Mouse (Mus musculus) kidney, adult 11 months (tissue): Measurements from ENCODE around the gene Nfam1.

Source experiments
- DNase-seq: peaks from one replicate; pipeline ENCODE4 v3.0.0; 2022

Gene Nfam1

GRCm38 (mm10) chr15:83037755-83038483 lies 4.8 kb upstream of the Nfam1 start:
- DNase-seq: peak; percentile 83

DNA sequence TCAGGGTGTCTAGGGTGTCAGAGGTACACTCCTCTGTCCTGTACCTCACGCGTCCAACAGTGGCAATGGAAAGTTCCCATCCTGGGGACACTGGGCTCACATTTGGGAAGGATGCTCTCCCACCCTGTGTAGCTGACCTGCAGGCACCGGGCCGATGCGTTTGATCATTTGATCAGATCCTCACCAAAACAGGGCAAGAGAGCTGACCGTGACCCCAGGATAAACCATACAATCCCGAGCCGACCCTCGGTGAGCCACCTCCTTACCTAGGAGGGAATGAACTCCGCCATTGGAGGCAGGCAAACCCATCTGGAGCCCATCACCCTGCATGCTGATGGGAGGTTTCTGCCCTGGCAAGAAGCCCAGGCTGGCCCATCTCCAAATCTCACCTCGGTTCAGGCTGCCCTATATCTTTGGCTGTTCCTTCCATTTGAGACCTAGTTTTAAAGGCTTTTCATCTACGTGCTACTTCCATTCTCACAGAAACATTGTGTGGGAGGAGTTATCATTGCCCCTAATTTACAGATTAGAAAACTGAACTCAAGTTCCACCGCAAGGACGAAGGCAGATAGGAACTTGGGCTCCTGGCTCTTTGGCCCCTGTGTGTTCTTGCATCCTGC lies 3.9 kb upstream of the Nfam1 start:
- peak; percentile 19 for DNase-seq

DNA sequence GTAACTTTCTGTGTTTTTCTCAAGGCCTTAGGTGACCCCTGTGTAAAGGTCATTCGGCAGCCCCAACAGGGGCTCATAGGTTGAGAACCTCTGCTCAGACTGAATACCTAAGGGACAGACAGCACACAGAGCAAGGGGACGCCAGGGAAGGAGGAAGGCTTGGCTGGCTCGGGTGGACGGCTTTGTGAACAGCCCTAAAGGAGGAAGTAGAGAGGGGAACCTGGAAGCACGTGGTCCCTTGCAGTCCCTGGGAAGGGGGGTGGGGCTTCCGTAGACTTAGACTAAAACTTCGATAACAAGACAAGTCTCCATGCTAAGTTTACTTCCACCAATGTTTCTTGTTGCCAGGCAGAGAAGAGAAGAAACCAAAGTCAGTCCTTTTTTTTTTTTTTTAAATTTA lies 3.0 kb upstream of the Nfam1 start:
- no peak for DNase-seq

DNA sequence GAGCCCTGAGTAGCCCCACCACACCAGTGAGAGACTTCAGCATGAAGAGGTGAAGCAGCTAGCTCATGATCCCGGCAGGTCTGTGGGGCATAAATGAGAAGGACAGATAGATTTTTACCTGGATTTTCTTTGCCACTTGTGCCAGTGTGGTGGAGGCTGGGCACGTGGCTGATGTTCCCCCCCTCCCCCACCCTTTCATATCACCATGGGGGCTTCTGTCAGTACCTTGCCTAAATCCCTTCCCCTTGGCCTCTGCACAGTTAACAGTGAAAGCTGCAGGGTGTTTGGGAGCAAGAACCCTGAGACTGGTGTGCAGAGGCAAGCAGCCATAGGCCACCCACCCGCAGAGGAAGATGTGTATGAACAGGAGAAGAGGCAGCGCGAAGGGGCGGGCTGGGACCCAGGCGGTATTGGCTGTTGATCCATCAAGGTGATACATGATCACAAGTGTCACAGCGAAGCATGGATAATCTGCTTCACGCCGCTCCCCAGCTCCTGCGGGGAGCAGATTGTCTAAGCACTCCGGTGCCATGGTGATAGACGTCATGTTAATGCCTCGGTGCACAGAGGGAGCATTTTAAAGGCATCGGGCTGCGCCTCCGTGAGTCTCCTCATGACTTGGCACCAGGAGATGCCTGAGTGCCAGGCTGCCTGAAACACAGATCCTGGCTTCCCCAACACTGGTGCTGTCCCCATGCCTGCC lies 1.3 kb upstream of the Nfam1 start:
- DNase-seq: no peak

DNA sequence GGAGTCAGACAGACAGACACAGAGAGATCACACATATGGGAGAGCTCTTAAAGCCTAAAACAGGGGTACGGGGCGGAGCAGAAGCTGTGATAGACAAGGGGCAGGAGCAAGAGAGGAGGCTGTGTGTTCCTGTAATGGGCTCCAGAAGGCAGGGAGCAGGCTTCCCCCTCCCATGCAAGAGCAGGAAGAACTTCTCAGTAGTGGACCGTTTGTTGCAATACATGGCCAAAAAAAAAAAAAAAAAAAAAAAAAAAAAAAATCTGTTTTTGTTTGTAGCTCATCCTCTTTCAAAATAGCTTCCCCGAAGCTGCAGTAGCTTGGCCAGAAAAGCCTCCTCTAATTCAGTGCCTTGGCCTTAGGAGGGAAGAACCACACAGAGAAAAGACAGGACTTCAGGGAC lies 2.2 kb downstream of the Nfam1 start:
- DNase-seq: no peak

DNA sequence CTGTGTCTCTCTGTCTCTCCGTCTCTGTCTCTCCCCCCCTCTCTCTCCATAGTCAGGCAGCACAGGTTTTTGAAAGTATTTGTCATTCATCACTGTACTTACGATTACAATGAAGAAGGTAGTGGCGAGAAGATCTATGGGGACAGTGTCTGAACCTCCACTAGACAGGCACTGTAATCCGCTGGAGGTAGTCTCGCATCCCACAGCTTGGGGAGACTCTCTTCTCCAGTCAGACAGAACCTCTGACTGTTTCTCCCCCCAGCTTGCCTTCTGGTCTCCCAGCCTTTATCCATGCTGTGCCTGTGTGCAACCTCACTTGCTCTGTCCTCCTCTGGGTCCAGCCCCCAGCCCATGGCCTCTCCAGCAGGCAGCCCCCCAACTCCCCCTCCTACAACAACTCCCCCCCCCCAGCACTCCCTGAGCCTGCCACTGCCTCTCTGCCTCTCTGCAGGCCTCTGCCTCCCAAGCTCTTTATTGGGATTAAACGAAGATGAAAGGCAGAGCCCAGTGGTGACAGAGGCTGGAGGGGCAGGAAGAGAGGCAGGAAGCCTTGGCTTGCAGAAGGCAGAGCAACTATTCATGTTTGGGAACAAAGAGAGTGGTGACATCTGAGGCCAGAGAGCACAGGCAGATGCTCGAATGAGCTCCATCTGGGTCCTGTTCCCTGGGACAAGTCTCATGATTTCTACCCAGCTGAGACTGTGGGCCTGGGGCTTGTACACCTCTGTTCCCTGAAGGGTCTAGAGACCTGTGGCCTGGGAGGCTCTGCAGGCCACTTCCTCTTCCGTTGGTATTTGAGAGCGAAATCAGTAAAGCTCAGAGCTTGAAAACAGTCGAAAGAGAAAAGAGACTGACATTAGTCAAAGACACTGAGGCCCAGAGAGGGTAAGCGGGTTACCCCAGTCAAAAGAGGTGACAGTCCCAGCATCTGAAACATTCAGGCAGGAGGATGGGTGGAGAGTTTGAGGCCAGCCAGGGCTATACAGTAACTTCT lies 3.1 kb downstream of the Nfam1 start:
- DNase-seq: no peak

DNA sequence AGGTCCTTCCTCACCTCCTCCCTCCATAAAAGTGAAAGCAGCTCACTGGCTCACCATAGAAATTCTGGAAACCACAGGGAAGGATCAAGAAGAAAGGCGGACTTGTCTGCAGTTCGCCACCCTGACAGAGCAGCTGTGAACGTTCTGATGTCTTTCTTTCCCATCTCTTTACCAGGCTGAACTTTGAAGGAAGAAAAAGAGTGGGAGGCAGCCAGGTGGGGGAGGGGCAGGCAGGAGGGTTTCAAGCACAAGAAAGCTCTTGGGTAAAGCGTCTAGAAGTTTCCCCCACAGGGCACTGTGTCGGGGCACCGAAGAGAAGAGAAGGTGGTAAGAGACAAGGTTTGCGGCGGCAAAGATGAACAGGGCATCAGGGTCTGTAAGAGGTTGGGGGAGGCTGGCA lies 7.0 kb downstream of the Nfam1 start:
- no peak for DNase-seq

- peak; percentile 40 for DNase-seq
Observed at GRCm38 (mm10) chr15:83025041-83025760, 7.9 kb downstream of the Nfam1 start.

GRCm38 (mm10) chr15:83022947-83023346 lies 10.2 kb downstream of the Nfam1 start:
- DNase-seq: no peak

- DNase-seq: no peak
Observed at GRCm38 (mm10) chr15:83010990-83011664, 22.0 kb downstream of the Nfam1 start.

DNA sequence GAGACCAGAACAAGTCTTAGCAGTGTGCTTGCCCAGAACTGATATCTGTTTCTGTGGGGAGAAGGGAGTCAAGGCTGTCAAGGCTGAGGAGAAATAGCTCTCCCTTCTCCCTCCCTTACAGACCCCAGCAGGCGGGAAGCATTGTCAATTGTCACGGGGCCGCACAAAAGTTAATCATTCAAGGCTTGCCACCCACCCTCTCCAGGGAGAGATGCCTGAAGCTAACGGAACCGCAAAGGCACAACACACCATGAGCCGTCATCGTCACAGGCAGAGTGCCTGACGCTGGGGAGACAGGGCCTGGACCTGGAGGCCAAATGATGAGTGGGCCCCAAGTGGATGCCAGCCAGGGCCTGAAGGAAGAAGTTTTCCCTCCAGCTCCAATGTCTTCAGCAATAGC lies 22.7 kb downstream of the Nfam1 start:
- no peak for DNase-seq

GRCm38 (mm10) chr15:83009532-83009931 lies 23.6 kb downstream of the Nfam1 start:
- no peak for DNase-seq

GRCm38 (mm10) chr15:83008761-83009423 lies 24.2 kb downstream of the Nfam1 start:
- no peak for DNase-seq

DNA sequence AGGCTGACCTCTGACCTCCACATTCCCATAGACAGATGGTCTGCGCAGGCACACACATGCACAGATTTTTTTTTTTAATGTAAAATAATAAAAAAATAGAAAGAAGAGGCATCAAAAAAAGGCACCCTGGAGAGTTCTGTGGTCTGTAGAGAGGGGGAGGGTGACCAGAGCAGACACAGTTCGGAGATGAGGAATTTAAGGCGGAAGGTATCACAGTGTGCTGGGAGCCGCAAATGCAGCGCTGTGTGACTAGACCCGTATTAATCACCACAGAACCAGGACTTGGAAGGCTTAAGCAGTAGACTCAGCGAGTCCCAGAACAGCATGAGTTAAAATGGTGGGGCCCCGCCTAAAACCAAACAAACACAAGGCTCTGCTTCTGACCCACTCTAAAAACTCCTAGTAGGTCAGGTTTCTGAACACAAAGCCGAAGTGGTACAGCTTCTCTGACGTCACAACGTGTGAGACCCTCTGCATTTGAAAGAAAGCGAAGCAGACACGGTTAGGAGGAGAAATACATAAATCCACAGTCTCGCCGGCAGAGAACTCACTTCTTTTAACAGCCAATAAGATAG lies 25.7 kb downstream of the Nfam1 start:
- no peak for DNase-seq

DNA sequence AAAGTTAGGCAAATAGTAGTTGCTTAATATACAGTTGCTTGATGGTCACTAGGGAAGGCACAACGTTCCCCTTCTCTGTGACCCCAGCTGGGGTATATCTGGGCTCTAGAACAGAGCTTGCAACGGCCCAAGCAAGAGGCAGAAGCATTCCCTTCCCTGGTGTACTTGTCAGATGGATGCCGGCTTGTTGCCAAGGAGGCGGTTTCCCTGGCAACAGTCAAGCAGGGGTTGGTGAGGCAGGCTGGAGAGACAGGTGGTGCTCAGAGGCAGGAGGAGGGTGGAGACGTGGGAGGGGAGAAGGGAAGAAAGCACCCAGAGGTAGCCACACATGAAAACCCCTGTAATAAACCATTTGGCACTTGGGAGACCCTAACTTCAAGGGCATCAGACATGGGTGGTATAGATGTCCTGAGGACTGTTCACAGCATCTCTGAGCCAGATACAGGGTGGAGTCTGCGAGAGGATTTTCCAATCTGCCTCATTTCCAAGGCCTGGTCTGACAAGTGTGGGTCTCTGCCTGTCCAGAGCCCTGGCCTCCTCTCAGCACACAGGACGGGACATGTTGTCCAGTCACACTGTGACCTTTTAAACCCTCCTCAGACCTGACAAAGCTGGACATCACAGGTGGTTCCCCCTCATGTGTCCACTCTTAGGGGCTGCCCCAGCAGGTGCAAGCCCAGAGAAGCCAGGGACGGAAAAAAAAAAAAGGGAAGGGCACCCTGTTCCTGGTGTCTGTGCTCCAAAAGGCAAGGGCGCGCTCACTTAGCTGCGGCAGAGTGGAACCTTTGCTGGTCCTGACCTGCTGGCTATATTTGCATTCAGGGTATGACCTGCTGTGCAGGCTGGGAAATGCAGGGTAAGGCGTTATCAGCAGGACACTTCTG lies 30.2 kb downstream of the Nfam1 start:
- DNase-seq: no peak

- DNase-seq: no peak
Observed at GRCm38 (mm10) chr15:82998811-82999221, 34.3 kb downstream of the Nfam1 start.

DNA sequence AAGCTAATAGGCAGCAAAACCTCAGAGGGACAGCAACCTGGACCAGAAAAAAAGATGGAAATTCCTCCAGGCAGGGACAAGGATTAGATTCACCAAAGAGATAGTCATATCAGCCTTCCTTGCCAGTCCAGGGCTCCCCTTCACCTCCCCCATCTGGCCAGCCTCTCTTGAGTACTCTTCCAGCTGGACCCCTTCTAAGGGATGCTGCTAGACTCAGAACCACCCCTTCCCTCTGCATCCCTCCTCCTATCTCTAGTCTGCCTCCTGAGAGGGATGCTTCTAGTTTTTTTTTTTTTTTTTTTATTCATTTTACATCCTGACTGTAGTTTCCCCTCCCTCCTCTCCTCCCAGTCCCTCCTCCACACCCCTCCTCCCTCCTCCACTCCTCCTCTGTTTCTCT lies 36.7 kb downstream of the Nfam1 start:
- no peak for DNase-seq

- DNase-seq: no peak
Observed at GRCm38 (mm10) chr15:82995239-82995638, 37.9 kb downstream of the Nfam1 start.

GRCm38 (mm10) chr15:82992911-82993310 lies 40.2 kb downstream of the Nfam1 start:
- no peak for DNase-seq
